Mouse (Mus musculus): ENCODE measurements around the gene Slc22a7.

The Slc22a7 gene

GRCm38 (mm10) chr17:46436672-46437366 is 1.4 kb downstream of the Slc22a7 start:
- peak; percentile 41 for DNase-seq (ENCODE audit: low spot score)

GRCm38 (mm10) chr17:46433627-46434026 is 4.6 kb downstream of the Slc22a7 start:
- DNase-seq (ENCODE audit: low spot score), result no peak

DNA sequence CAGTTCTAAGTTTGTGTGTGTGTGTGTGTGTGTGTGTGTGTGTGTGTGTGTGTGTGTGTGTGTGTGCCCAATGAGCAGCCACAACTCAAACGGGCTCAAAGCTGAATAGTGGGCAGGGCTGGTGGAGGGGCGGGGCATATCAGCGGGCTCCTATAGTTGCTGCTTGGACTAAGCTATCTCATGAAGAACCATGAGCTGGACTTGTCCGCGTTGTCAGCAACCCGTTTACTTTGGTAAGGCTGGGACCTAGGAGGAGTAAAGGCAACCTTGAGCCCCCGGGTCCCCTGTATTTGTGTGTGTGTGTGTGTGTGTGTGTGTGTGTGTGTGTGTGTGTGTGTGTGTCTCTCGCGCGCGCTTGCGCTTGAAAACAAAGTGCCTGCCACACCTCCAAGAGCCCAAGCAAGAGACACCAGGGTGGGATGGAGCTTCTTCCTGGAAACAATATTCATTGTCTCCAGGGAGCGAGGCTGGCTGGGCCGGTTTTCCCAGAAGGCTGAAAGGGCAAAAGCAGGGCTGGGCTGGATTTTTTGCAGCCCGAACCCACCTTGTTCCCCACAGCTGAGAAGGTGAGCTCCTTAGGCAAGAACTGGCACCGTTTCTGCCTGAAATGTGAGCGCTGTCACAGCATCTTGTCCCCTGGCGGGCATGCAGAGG is 9.4 kb downstream of the Slc22a7 start, which contains the start of gene Crip3:
Gene Crip3 (plus strand): TSS at position 166 of the 654 bp plus-strand sequence.
- DNase-seq (ENCODE audit: low spot score), result no peak

DNA sequence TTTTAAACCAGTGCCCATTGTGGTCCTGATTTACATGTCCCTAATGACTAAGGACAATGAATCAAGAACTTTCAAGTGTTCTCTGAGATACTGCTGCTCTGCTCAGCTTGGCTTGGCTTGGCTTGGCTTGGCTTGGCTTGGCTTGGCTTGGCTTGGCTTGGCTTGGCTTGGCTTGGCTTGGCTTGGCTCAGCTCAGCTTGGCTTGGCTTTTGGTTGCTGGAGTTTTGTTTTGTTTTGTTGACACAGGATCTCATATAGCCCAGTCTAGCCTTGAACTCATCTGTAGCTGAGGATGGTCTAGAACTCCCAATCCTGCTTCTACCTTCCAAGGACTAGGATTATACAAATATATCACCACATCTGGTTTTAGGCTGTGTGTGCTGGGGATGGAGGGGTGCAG is 11.8 kb downstream of the Slc22a7 start:
- DNase-seq (ENCODE audit: low spot score), result no peak

GRCm38 (mm10) chr17:46419717-46420116 is 18.5 kb downstream of the Slc22a7 start:
- no peak for DNase-seq (ENCODE audit: low spot score)

DNA sequence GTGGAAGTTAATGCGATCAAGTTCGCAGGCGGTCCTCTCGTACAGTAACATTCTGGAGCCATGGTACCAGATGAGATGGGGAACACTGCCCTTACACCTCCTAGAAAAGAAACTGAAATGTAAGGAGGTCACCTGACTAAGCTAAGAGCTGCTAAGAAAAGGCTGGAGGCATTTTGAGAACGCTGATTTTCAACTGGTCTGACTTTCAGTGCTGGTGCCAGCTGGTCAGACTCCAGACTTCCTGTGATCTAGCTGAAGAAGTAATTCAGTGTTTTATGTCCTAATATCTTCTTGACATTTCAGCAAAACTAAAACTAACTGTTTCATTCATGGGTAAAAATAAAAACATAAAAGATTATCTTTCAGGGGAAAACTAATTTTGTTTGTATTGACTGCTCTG is 19.6 kb downstream of the Slc22a7 start:
- DNase-seq (ENCODE audit: low spot score), result no peak

GRCm38 (mm10) chr17:46408478-46408877 is 29.8 kb downstream of the Slc22a7 start:
- no peak for DNase-seq (ENCODE audit: low spot score)

GRCm38 (mm10) chr17:46394631-46395030 is 43.6 kb downstream of the Slc22a7 start:
- DNase-seq (ENCODE audit: low spot score), result no peak

DNA sequence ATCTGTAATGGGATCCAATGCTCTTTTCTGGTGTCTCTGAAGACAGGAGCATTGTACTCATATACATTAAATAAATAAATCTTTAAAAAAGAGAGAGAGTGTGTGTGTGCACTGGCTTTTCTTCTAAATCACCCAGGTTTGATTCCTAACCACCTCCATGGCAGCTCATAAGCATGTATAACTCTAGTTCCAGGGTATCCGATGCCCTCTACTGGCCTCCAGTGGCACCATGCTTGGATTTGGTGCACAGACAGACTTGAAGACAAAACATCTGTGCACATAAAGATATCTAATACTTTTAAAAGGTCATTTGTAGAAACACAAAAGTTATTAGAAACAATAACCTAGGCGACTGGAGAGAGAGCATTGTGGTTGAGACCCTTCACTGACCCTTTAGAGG is 45.2 kb downstream of the Slc22a7 start:
- peak; percentile 12 for DNase-seq (ENCODE audit: low spot score)

- DNase-seq (ENCODE audit: low spot score), result no peak
Measured at GRCm38 (mm10) chr17:46388200-46388599, 50.1 kb downstream of the Slc22a7 start.

DNA sequence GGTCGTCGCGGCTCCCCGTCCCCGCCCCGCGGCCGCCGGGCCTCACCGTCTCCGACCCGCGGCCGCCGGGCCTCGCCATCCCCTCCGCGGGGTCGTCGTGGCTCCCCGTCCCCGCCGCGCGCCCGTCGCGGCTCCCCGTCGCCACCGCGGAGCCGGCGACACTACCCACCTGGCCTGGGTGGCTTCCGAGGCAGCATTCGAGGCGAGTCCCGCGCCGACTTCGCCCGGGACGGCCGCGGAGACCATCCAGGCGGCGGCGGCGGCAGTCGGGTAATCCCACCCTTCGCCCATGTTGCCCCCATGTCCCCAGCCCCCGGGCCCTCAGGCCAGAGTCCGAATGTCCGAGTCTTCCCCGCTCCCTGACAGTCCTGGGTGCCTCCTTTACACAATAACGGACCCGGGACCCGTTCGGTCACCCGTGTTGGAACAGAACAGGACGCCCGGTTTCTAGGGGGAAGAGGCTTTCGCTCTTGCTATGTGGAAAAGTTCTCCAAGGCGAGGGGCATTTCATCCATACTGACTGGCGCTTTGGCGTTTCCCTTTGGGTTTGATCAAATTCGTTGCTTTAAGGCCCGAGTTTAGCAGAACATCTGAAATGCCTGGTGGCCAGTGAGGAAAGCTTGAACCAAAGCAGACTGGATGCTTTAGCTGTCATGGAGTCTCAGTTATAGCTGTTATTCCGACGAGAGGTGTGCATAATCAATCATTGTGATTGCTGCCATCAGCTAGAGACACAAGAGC is 54.0 kb downstream of the Slc22a7 start:
- DNase-seq (ENCODE audit: low spot score), result peak; percentile 19

- peak; percentile 98 for DNase-seq (ENCODE audit: low spot score)
Measured at GRCm38 (mm10) chr17:46383294-46384060, 54.8 kb downstream of the Slc22a7 start, which contains the start of gene Zfp318. Gene Zfp318 (plus strand): TSS chr17:46383731.

Data from urinary bladder, postnatal 25 days (tissue).